Mouse (Mus musculus): ENCODE data around the gene Shroom2. TPM values are rescaled to one million over a fixed set of nuclear protein-coding genes. Genes with fewer than 3 reads are reported as not detected.

Gene Shroom2
- polyA plus RNA-seq, 1 experiment from 2014 or later: 1.3 TPM

- no peak overlapping the region for H3K4me3 ChIP-seq (ENCODE audit: low read depth, low read length)
- H3K9ac ChIP-seq (ENCODE audit: low read depth, low read length): no peak overlapping the region
- no peaks in the 10 kb centered on the region for H3K36me3 ChIP-seq (ENCODE audit: control insufficient read depth, insufficient read depth)
- H3K4me1 ChIP-seq (ENCODE audit: control insufficient read depth, low read depth, low read length): no peaks in the 10 kb centered on the region
- H3K27me3 ChIP-seq (ENCODE audit: control insufficient read depth, insufficient read depth, low read depth, low read length): peaks cover 2% of the 10 kb centered on the region; the same call in 1 of the 2 replicates
- no peaks in the 10 kb centered on the region for H3K9me3 ChIP-seq (replicated peaks; ENCODE audit: control insufficient read depth, low read length)
- no peak overlapping the region for H3K27ac ChIP-seq (ENCODE audit: low read length)
- H3K4me2 ChIP-seq (ENCODE audit: low read depth, low read length): no peak overlapping the region
- WGBS (ENCODE audit: insufficient replicate concordance): 62% methylated on average over 3 of the region's 3 CpGs
- ATAC-seq (ENCODE audit: low read depth): no peak
Observed at GRCm38 (mm10) chrX:152673431-152673830, 95.8 kb downstream of the Shroom2 start.

- no peak overlapping the region for H3K27ac ChIP-seq (ENCODE audit: low read length)
- H3K4me2 ChIP-seq (ENCODE audit: low read depth, low read length): no peak overlapping the region
- no peaks in the 10 kb centered on the region for H3K4me1 ChIP-seq (ENCODE audit: control insufficient read depth, low read depth, low read length)
- H3K36me3 ChIP-seq (ENCODE audit: control insufficient read depth, insufficient read depth): no peaks in the 10 kb centered on the region
- H3K9me3 ChIP-seq (replicated peaks; ENCODE audit: control insufficient read depth, low read length): no peaks in the 10 kb centered on the region
- no peaks in the 10 kb centered on the region; the same call in 1 of the 2 replicates for H3K27me3 ChIP-seq (ENCODE audit: control insufficient read depth, insufficient read depth, low read depth, low read length)
- no peak overlapping the region for H3K4me3 ChIP-seq (ENCODE audit: low read depth, low read length)
- 26% methylated on average over 4 of the region's 4 CpGs for WGBS (ENCODE audit: insufficient replicate concordance)
- no peak overlapping the region for H3K9ac ChIP-seq (ENCODE audit: low read depth, low read length)
- ATAC-seq (ENCODE audit: low read depth): no peak
Observed at GRCm38 (mm10) chrX:152657363-152658036, 111.8 kb downstream of the Shroom2 start.

GRCm38 (mm10) chrX:152656609-152656939, 112.7 kb downstream of the Shroom2 start:
- H3K4me3 ChIP-seq (ENCODE audit: low read depth, low read length): no peak overlapping the region
- H3K4me1 ChIP-seq (ENCODE audit: control insufficient read depth, low read depth, low read length): no peaks in the 10 kb centered on the region
- H3K9ac ChIP-seq (ENCODE audit: low read depth, low read length): no peak overlapping the region
- WGBS (ENCODE audit: insufficient replicate concordance): 62% methylated on average over 2 of the region's 2 CpGs
- H3K4me2 ChIP-seq (ENCODE audit: low read depth, low read length): no peak overlapping the region
- no peak overlapping the region for H3K27ac ChIP-seq (ENCODE audit: low read length)
- H3K9me3 ChIP-seq (replicated peaks; ENCODE audit: control insufficient read depth, low read length): no peaks in the 10 kb centered on the region
- H3K36me3 ChIP-seq (ENCODE audit: control insufficient read depth, insufficient read depth): no peaks in the 10 kb centered on the region
- no peak for ATAC-seq (ENCODE audit: low read depth)
- H3K27me3 ChIP-seq (ENCODE audit: control insufficient read depth, insufficient read depth, low read depth, low read length): no peaks in the 10 kb centered on the region; the same call in 1 of the 2 replicates

GRCm38 (mm10) chrX:152655796-152656608, 113.3 kb downstream of the Shroom2 start:
- Histone ChIP-seq H3K27ac (ENCODE audit: low read length) (no peak overlapping the region), H3K9me3 (replicated peaks; ENCODE audit: control insufficient read depth, low read length) (no peaks in the 10 kb centered on the region), H3K4me3 (ENCODE audit: low read depth, low read length) (no peak overlapping the region), H3K9ac (ENCODE audit: low read depth, low read length) (no peak overlapping the region), H3K36me3 (ENCODE audit: control insufficient read depth, insufficient read depth) (no peaks in the 10 kb centered on the region), H3K4me1 (ENCODE audit: control insufficient read depth, low read depth, low read length) (no peaks in the 10 kb centered on the region), H3K27me3 (ENCODE audit: control insufficient read depth, insufficient read depth, low read depth, low read length) (no peaks in the 10 kb centered on the region), H3K4me2 (ENCODE audit: low read depth, low read length) (no peak overlapping the region)
- no peak for ATAC-seq (ENCODE audit: low read depth)
- WGBS (ENCODE audit: insufficient replicate concordance): 51% methylated on average over 8 of the region's 8 CpGs

GRCm38 (mm10) chrX:152652676-152653075, 116.6 kb downstream of the Shroom2 start:
- H3K27me3 ChIP-seq (ENCODE audit: control insufficient read depth, insufficient read depth, low read depth, low read length): no peaks in the 10 kb centered on the region
- H3K36me3 ChIP-seq (ENCODE audit: control insufficient read depth, insufficient read depth): no peaks in the 10 kb centered on the region
- 74% methylated on average over 2 of the region's 2 CpGs for WGBS (ENCODE audit: insufficient replicate concordance)
- no peak overlapping the region for H3K4me2 ChIP-seq (ENCODE audit: low read depth, low read length)
- no peaks in the 10 kb centered on the region for H3K4me1 ChIP-seq (ENCODE audit: control insufficient read depth, low read depth, low read length)
- no peak overlapping the region for H3K9ac ChIP-seq (ENCODE audit: low read depth, low read length)
- no peaks in the 10 kb centered on the region for H3K9me3 ChIP-seq (replicated peaks; ENCODE audit: control insufficient read depth, low read length)
- ATAC-seq (ENCODE audit: low read depth): no peak
- no peak overlapping the region for H3K27ac ChIP-seq (ENCODE audit: low read length)
- no peak overlapping the region for H3K4me3 ChIP-seq (ENCODE audit: low read depth, low read length)

- H3K27me3 ChIP-seq (ENCODE audit: control insufficient read depth, insufficient read depth, low read depth, low read length): peaks cover 4% of the 10 kb centered on the region; the same call in 1 of the 2 replicates
- H3K4me2 ChIP-seq (ENCODE audit: low read depth, low read length): no peak overlapping the region
- no peaks in the 10 kb centered on the region for H3K36me3 ChIP-seq (ENCODE audit: control insufficient read depth, insufficient read depth)
- H3K27ac ChIP-seq (ENCODE audit: low read length): no peak overlapping the region
- H3K9me3 ChIP-seq (replicated peaks; ENCODE audit: control insufficient read depth, low read length): no peaks in the 10 kb centered on the region
- no peak overlapping the region for H3K4me3 ChIP-seq (ENCODE audit: low read depth, low read length)
- H3K9ac ChIP-seq (ENCODE audit: low read depth, low read length): no peak overlapping the region
- H3K4me1 ChIP-seq (ENCODE audit: control insufficient read depth, low read depth, low read length): no peaks in the 10 kb centered on the region
- ATAC-seq (ENCODE audit: low read depth): no peak
- WGBS (ENCODE audit: insufficient replicate concordance): 45% methylated on average over 4 of the region's 4 CpGs
Observed at GRCm38 (mm10) chrX:152644827-152645226, 124.4 kb downstream of the Shroom2 start.

GRCm38 (mm10) chrX:152643679-152644638, 125.3 kb downstream of the Shroom2 start:
- WGBS (ENCODE audit: insufficient replicate concordance): 46% methylated on average over 11 of the region's 11 CpGs
- no peaks in the 10 kb centered on the region for H3K4me1 ChIP-seq (ENCODE audit: control insufficient read depth, low read depth, low read length)
- no peak for ATAC-seq (ENCODE audit: low read depth)
- H3K9ac ChIP-seq (ENCODE audit: low read depth, low read length): no peak overlapping the region
- no peak overlapping the region for H3K4me3 ChIP-seq (ENCODE audit: low read depth, low read length)
- H3K36me3 ChIP-seq (ENCODE audit: control insufficient read depth, insufficient read depth): no peaks in the 10 kb centered on the region
- peaks cover 4% of the 10 kb centered on the region; the same call in 1 of the 2 replicates for H3K27me3 ChIP-seq (ENCODE audit: control insufficient read depth, insufficient read depth, low read depth, low read length)
- H3K9me3 ChIP-seq (replicated peaks; ENCODE audit: control insufficient read depth, low read length): no peaks in the 10 kb centered on the region
- H3K4me2 ChIP-seq (ENCODE audit: low read depth, low read length): no peak overlapping the region
- no peak overlapping the region for H3K27ac ChIP-seq (ENCODE audit: low read length)

- ATAC-seq (ENCODE audit: low read depth): no peak
- peaks cover 4% of the 10 kb centered on the region; the same call in 1 of the 2 replicates for H3K27me3 ChIP-seq (ENCODE audit: control insufficient read depth, insufficient read depth, low read depth, low read length)
- H3K36me3 ChIP-seq (ENCODE audit: control insufficient read depth, insufficient read depth): no peaks in the 10 kb centered on the region
- no peak overlapping the region for H3K4me2 ChIP-seq (ENCODE audit: low read depth, low read length)
- no peak overlapping the region for H3K27ac ChIP-seq (ENCODE audit: low read length)
- no peak overlapping the region for H3K9ac ChIP-seq (ENCODE audit: low read depth, low read length)
- no peaks in the 10 kb centered on the region for H3K4me1 ChIP-seq (ENCODE audit: control insufficient read depth, low read depth, low read length)
- no peaks in the 10 kb centered on the region for H3K9me3 ChIP-seq (replicated peaks; ENCODE audit: control insufficient read depth, low read length)
- H3K4me3 ChIP-seq (ENCODE audit: low read depth, low read length): no peak overlapping the region
Observed at GRCm38 (mm10) chrX:152643201-152643600, 126.1 kb downstream of the Shroom2 start.

Data from liver, embryonic 16.5 days (tissue).